In genomic region chr6:83906659-83907058, GRCm38 (mm10) we compare ENCODE assay signal across 14 mouse cellular contexts.
"Had no signal": no experiment of that assay in that cellular context is flagged by ENCODE, and none has a peak within 500 bp of the region (broad histone marks: within the 10 kb centered on the region; RNA-seq: fewer than 3 reads in every experiment).

No protein-coding gene starts in this region.

- H3K4me1 ChIP-seq: kidney, embryonic 15.5 days; limb, embryonic 12.5 days; midbrain, embryonic 15.5 days; neural tube, embryonic 13.5 days had no signal

- ATAC-seq: lung, postnatal 0 days; midbrain, embryonic 15.5 days had no signal

- DNase-seq: kidney, adult 2 months; kidney, postnatal 14 days; lung, adult 18-20 months; lung, postnatal 36 days; right cerebral cortex, postnatal 14 days; thymus, postnatal 36 days had no signal

- H3K4me3 ChIP-seq: kidney, embryonic 15.5 days; limb, embryonic 12.5 days; megakaryocyte, embryonic 14.5 days; midbrain, embryonic 15.5 days; neural tube, embryonic 13.5 days had no signal

- H3K9ac ChIP-seq: kidney, embryonic 15.5 days; limb, embryonic 12.5 days; liver, embryonic 14.5 days; midbrain, embryonic 15.5 days; neural tube, embryonic 13.5 days had no signal

- H3K27ac ChIP-seq: kidney, embryonic 15.5 days; limb, embryonic 12.5 days; liver, embryonic 14.5 days; midbrain, embryonic 15.5 days; neural tube, embryonic 13.5 days had no signal

- H3K4me2 ChIP-seq: kidney, embryonic 15.5 days; limb, embryonic 12.5 days; midbrain, embryonic 11.5 days; midbrain, embryonic 15.5 days; neural tube, embryonic 13.5 days had no signal

- H3K36me3 ChIP-seq: kidney, embryonic 15.5 days; limb, embryonic 12.5 days; midbrain, embryonic 15.5 days; neural tube, embryonic 13.5 days had no signal

- H3K27me3 ChIP-seq: kidney, embryonic 15.5 days; limb, embryonic 12.5 days; midbrain, embryonic 15.5 days; neural tube, embryonic 13.5 days had no signal

- H3K9me3 ChIP-seq: kidney, embryonic 15.5 days; limb, embryonic 12.5 days; megakaryocyte, embryonic 14.5 days; midbrain, embryonic 15.5 days; neural tube, embryonic 13.5 days had no signal
